Mouse (Mus musculus): ENCODE results near the gene Efhd2. TPM values are rescaled to one million over a fixed set of nuclear protein-coding genes. Genes with fewer than 3 reads are reported as not detected.

Efhd2 gene
- polyA plus RNA-seq, 1 experiment: 41.0 TPM

DNA sequence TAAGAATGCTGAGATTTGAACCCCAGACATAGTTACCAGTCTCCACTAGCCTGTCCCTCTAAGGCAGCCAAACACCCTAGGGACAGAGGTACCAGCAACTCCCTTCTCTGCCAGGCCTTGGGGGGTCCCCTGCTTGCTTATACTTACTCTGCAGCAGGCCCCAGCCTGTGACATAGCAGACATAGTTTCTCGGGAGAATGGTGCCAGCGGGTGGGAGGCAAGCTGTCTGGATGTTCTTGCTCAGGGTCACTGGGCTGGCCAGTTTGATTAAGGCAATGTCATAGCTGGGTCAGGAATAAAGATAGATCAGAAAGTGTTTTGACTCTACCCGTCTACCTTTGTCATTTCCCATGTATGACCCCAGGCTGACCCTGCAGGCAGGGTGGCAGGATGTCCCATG lies 53.5 kb downstream of the Efhd2 start:
- Histone ChIP-seq H3K27me3 (replicated peaks; ENCODE audit: control insufficient read depth, insufficient read depth, low read length) (no peaks in the 10 kb centered on the region), H3K4me3 (ENCODE audit: insufficient read depth, low read depth, low read length) (no peak overlapping the region), H3K4me1 (ENCODE audit: control insufficient read depth, insufficient read depth, low read length) (no peaks in the 10 kb centered on the region), H3K36me3 (ENCODE audit: control insufficient read depth, insufficient read depth, low read length) (no peaks in the 10 kb centered on the region), H3K27ac (ENCODE audit: insufficient read depth, low read depth, low read length) (no peak overlapping the region)
- TF ChIP-seq CTCF (conservative IDR thresholded peaks at IDR 0.05; ENCODE audit: insufficient read depth, insufficient read length, low read depth, low read length) (no peak), POLR2A (IDR thresholded peaks at IDR 0.05; ENCODE audit: low read depth, low read length) (no peak)
- 46% methylated on average over 3 of the region's 3 CpGs for WGBS
- no peak for DNase-seq

DNA sequence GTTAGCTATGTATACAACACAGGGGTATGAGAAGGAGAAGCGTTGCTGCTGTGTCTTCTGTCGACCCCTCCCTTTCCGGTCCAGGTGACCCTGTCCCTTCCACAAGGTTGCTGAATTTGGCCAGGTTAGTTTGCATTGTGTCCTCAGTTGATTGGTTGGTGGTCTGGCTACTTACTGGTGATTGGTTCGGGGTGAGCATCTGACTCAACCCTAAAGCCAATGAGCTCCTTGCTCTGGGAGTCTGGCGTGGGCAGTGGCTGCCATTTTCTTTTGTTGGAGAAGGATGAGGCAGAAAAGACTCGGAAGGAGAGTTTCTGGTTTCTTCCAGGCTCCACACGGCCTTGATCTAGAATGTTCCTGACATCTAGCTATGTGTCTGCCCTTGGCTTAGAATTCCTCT lies 55.4 kb downstream of the Efhd2 start:
- no peak overlapping the region for H3K4me3 ChIP-seq (ENCODE audit: insufficient read depth, low read depth, low read length)
- H3K36me3 ChIP-seq (ENCODE audit: control insufficient read depth, insufficient read depth, low read length): no peaks in the 10 kb centered on the region
- H3K27ac ChIP-seq (ENCODE audit: insufficient read depth, low read depth, low read length): no peak overlapping the region
- TF ChIP-seq CTCF (conservative IDR thresholded peaks at IDR 0.05; ENCODE audit: insufficient read depth, insufficient read length, low read depth, low read length): no peak
- TF ChIP-seq POLR2A (IDR thresholded peaks at IDR 0.05; ENCODE audit: low read depth, low read length): no peak
- no peak for DNase-seq
- no peaks in the 10 kb centered on the region for H3K27me3 ChIP-seq (replicated peaks; ENCODE audit: control insufficient read depth, insufficient read depth, low read length)
- WGBS: 94% methylated on average over 7 of the region's 7 CpGs
- no peaks in the 10 kb centered on the region for H3K4me1 ChIP-seq (ENCODE audit: control insufficient read depth, insufficient read depth, low read length)

DNA sequence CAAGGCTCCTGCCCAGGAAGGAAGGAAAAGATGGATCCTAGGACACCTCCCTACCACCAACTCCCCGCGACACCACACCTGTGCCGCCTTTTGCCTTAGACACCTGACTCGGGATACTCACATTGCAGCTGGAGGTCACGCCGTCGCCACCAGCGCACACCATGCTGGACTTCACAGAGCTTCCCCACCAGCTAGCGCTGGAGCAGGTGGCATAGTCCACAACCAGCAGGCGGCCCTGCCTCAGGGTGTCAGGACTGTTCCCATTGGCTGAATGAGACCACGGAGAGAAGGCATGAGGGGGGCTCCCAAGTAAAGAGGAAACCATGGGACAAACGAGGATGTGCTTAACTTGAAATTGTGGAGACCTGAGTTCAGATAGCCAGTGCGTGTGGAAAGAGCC lies 55.9 kb downstream of the Efhd2 start:
- Histone ChIP-seq H3K4me3 (ENCODE audit: insufficient read depth, low read depth, low read length) (no peak overlapping the region), H3K36me3 (ENCODE audit: control insufficient read depth, insufficient read depth, low read length) (no peaks in the 10 kb centered on the region), H3K27ac (ENCODE audit: insufficient read depth, low read depth, low read length) (no peak overlapping the region), H3K4me1 (ENCODE audit: control insufficient read depth, insufficient read depth, low read length) (no peaks in the 10 kb centered on the region), H3K27me3 (replicated peaks; ENCODE audit: control insufficient read depth, insufficient read depth, low read length) (no peaks in the 10 kb centered on the region)
- DNase-seq: no peak
- TF ChIP-seq POLR2A (IDR thresholded peaks at IDR 0.05; ENCODE audit: low read depth, low read length) (no peak), CTCF (conservative IDR thresholded peaks at IDR 0.05; ENCODE audit: insufficient read depth, insufficient read length, low read depth, low read length) (no peak)
- WGBS: 89% methylated on average over 13 of the region's 13 CpGs

DNA sequence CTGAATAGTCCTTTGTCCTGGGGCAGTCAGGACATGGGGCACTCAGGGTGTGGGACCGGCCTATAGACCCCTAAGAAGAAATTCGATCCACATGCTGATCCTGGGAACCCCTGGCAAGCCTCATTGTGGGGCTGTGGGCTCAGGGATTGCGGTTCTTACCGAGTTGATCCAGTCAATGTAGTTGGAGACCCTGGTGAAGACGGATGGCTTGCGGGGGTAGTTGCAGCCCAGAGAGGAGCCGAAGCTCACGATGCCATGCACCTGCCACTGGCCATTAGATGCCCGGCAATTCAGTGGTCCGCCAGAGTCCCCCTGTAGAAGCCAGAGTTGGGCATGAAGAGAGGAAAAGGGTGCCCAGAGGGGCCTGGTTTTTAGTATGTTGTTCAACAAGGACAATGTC lies 57.0 kb downstream of the Efhd2 start:
- H3K27ac ChIP-seq (ENCODE audit: insufficient read depth, low read depth, low read length): no peak overlapping the region
- DNase-seq: no peak
- TF ChIP-seq POLR2A (IDR thresholded peaks at IDR 0.05; ENCODE audit: low read depth, low read length): no peak
- no peak for TF ChIP-seq CTCF (conservative IDR thresholded peaks at IDR 0.05; ENCODE audit: insufficient read depth, insufficient read length, low read depth, low read length)
- no peak overlapping the region for H3K4me3 ChIP-seq (ENCODE audit: insufficient read depth, low read depth, low read length)
- WGBS: 80% methylated on average over 10 of the region's 10 CpGs
- no peaks in the 10 kb centered on the region for H3K4me1 ChIP-seq (ENCODE audit: control insufficient read depth, insufficient read depth, low read length)
- no peaks in the 10 kb centered on the region for H3K27me3 ChIP-seq (replicated peaks; ENCODE audit: control insufficient read depth, insufficient read depth, low read length)
- no peaks in the 10 kb centered on the region for H3K36me3 ChIP-seq (ENCODE audit: control insufficient read depth, insufficient read depth, low read length)

DNA sequence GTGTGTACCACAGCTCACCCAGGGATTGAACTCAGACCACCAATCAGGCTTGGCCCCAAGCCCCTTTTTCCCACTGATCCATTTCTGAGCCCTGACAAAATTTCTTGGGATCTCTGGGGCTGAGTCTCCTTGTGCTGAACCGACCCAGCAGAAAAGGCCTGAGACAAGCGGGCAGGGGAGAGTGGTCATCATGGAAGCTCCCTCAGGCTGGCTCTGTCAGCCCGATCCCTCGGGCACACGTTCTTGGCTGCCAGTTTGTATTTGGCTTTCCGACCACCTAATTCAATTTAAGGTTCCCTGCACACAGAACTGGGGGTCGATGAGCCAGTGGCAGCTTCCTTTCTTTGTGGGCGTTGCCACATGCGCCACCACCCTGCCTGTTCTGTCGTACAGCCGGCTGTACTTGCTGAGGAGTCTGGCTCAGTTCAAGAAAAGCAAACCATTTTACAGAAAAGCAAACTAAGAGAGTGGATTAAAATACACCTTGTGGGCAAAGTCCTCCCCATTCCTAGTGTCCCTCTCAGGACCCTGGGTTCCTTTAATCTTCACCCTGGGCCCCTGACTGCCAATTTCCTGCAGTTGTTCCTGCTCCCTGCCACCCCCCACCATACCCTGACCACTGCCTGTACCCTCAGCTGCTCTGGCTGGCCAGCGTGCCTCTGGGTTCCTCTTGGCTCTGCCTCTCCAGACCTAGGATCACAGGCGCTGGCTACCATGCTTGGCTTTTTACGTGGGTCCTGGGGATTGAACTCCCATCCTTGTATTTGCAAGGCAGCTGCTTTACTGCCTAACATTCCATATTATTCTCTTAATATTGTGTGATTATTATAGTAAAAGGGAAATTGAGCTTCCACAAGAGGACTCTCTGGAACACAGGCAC lies 57.7 kb downstream of the Efhd2 start:
- no peak for DNase-seq
- no peaks in the 10 kb centered on the region for H3K36me3 ChIP-seq (ENCODE audit: control insufficient read depth, insufficient read depth, low read length)
- no peaks in the 10 kb centered on the region for H3K27me3 ChIP-seq (replicated peaks; ENCODE audit: control insufficient read depth, insufficient read depth, low read length)
- H3K27ac ChIP-seq (ENCODE audit: insufficient read depth, low read depth, low read length): no peak overlapping the region
- H3K4me1 ChIP-seq (ENCODE audit: control insufficient read depth, insufficient read depth, low read length): no peaks in the 10 kb centered on the region
- 56% methylated on average over 14 of the region's 14 CpGs for WGBS
- no peak overlapping the region for H3K4me3 ChIP-seq (ENCODE audit: insufficient read depth, low read depth, low read length)
- no peak for TF ChIP-seq CTCF (conservative IDR thresholded peaks at IDR 0.05; ENCODE audit: insufficient read depth, insufficient read length, low read depth, low read length)
- TF ChIP-seq POLR2A (IDR thresholded peaks at IDR 0.05; ENCODE audit: low read depth, low read length): no peak

DNA sequence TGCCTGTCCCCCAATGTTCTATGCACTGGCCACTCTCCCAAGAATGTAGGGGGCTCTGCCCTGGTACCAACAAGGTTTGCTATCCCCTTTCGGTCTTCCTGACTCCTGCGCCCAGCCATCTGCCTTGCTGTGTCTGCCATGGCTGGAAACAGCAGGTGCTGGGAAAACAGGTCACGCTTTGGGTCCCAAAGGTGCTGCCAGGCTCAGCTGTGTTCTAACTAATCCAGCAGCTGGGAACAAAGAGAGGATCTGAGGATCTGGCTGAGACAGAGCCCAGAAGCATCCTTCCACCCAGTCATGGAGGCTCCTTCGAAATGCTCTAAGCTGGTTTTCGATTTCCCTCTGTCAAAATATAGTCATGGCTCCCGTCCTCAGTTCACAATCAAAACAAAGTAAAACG lies 58.5 kb downstream of the Efhd2 start:
- TF ChIP-seq CTCF (conservative IDR thresholded peaks at IDR 0.05; ENCODE audit: insufficient read depth, insufficient read length, low read depth, low read length) (no peak), POLR2A (IDR thresholded peaks at IDR 0.05; ENCODE audit: low read depth, low read length) (no peak)
- Histone ChIP-seq H3K27me3 (replicated peaks; ENCODE audit: control insufficient read depth, insufficient read depth, low read length) (no peaks in the 10 kb centered on the region), H3K36me3 (ENCODE audit: control insufficient read depth, insufficient read depth, low read length) (no peaks in the 10 kb centered on the region), H3K4me1 (ENCODE audit: control insufficient read depth, insufficient read depth, low read length) (no peaks in the 10 kb centered on the region), H3K4me3 (ENCODE audit: insufficient read depth, low read depth, low read length) (no peak overlapping the region), H3K27ac (ENCODE audit: insufficient read depth, low read depth, low read length) (no peak overlapping the region)
- no peak for DNase-seq
- 90% methylated on average over 7 of the region's 7 CpGs for WGBS

DNA sequence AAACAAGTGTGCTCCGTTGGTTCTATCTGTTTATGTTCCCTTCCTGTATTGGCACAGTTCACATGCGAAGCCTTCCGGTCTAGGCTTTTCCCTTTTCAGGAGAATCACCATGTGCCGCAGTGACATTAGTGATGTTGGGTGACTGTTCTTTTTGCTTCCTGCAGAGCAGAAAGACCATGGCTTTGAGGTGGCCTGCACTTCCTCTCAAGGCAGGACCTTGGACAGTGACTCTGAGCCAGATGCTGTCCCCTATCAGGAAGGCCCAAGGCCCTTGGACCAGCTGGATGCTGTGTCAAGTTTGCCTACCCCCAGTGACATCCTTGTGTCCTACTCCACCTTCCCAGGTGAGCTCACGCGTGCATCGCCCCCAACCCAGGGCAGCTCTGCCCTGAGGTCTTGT lies 63.3 kb downstream of the Efhd2 start:
- DNase-seq: no peak
- Histone ChIP-seq H3K27me3 (replicated peaks; ENCODE audit: control insufficient read depth, insufficient read depth, low read length) (no peaks in the 10 kb centered on the region), H3K4me3 (ENCODE audit: insufficient read depth, low read depth, low read length) (no peak overlapping the region), H3K4me1 (ENCODE audit: control insufficient read depth, insufficient read depth, low read length) (no peaks in the 10 kb centered on the region), H3K27ac (ENCODE audit: insufficient read depth, low read depth, low read length) (no peak overlapping the region), H3K36me3 (ENCODE audit: control insufficient read depth, insufficient read depth, low read length) (peaks cover 1% of the 10 kb centered on the region)
- 97% methylated on average over 7 of the region's 7 CpGs for WGBS
- TF ChIP-seq POLR2A (IDR thresholded peaks at IDR 0.05; ENCODE audit: low read depth, low read length): no peak
- no peak for TF ChIP-seq CTCF (conservative IDR thresholded peaks at IDR 0.05; ENCODE audit: insufficient read depth, insufficient read length, low read depth, low read length)

Data from kidney, adult 2 months (tissue).